Mouse (Mus musculus): ENCODE data around the gene Stpg3. TPM values are rescaled to one million over a fixed set of nuclear protein-coding genes. Genes with fewer than 3 reads are reported as not detected.

The Stpg3 gene
- polyA plus RNA-seq, 1 experiment from 2014 or later = 0.11 TPM

DNA sequence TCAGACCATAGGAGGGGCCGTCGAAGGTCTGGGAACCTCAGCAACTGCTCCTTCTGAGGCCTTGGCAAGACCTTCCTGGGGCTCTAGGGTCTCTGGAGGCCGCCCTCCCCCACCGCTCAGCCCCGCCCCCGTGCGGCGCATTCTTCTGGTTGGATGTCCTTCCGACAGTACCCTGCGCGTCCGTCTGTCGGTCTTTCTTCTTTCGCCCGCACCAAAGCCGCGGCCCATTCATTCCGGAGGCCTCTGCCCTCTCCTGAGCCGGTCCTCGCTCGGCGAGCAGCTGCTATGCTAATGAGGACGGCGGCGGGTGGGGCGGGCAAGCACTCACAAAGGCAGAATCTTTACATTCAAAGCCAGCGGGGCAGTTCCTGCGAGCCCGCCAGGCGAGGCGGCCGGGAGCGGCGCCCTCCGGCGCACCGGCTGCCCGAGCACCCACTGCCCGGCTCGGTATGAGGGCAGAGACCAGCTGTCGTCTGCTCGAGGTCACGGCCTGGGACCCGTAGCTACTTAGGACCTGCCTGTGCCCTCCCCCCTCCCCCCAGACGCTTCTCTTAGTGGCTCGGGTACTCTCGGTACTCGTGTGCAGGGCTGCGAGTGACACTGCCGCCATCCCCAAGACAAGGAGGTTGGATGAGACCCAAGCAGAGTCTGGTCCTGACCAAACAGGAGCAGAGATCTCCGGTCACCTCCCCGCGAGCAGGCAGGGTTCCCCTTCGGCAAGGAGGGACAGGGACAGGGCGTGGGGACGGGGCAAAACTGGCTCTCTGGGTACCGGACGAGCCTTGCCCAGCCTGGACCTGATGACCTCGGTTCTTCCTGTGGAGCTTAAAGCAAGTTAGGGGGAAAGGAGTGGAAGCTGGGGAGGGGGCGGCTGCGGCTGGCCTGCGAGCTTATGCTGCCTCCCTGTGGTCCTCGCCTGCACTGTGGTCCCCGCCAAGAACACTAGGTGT lies 28.5 kb downstream of the Stpg3 start:
- H3K27me3 ChIP-seq = peaks cover 50% of the 10 kb centered on the region
- ATAC-seq (ENCODE audit: low FRiP score, low read depth) = peak; percentile 77
- under 1% methylated on average over 64 of the region's 64 CpGs for WGBS

GRCm38 (mm10) chr2:25184496-25184895 lies 29.9 kb downstream of the Stpg3 start:
- H3K27ac ChIP-seq = no peak overlapping the region
- ATAC-seq (ENCODE audit: low FRiP score, low read depth) = no peak
- H3K4me1 ChIP-seq = peaks cover 31% of the 10 kb centered on the region
- no peak overlapping the region for H3K9ac ChIP-seq
- no peak overlapping the region for H3K4me2 ChIP-seq (replicated peaks)
- H3K4me3 ChIP-seq = no peak overlapping the region
- H3K36me3 ChIP-seq = no peaks in the 10 kb centered on the region
- 89% methylated on average over 7 of the region's 7 CpGs for WGBS
- peaks cover 64% of the 10 kb centered on the region for H3K27me3 ChIP-seq
- H3K9me3 ChIP-seq = no peaks in the 10 kb centered on the region

More for the DNA sequence above, 28.5 kb downstream of the Stpg3 start:
- Histone ChIP-seq H3K36me3 (no peaks in the 10 kb centered on the region), H3K4me2 (replicated peaks) (peak overlapping the region; percentile 89), H3K4me3 (peak overlapping the region; percentile 52), H3K27ac (no peak overlapping the region), H3K9me3 (no peaks in the 10 kb centered on the region), H3K9ac (peak overlapping the region; percentile 70), H3K4me1 (peaks cover 17% of the 10 kb centered on the region)

DNA sequence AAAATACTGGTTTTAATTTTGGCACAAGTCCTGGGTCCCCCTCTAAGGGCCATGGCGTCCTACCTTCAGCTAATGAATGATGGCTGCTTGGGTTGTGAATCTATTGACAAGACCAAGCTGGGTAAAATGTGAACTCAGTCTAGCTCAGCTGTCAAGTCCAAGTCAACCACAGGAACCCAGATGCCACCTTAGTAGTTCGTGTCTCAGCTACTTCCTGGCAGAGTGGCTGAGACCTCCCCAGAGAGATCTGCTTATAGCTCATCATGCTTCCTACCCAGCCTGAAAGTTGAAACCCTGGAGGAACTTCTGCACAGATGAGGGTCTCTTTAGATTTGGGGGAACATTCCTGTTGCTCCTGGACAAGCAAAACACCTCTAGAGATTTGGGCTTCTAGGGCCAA lies 31.1 kb downstream of the Stpg3 start:
- ATAC-seq (ENCODE audit: low FRiP score, low read depth) = no peak
- peaks cover 43% of the 10 kb centered on the region for H3K4me1 ChIP-seq
- no peak overlapping the region for H3K27ac ChIP-seq
- no peak overlapping the region for H3K9ac ChIP-seq
- H3K9me3 ChIP-seq = no peaks in the 10 kb centered on the region
- peak overlapping the region; percentile 86 for H3K4me2 ChIP-seq (replicated peaks)
- no peaks in the 10 kb centered on the region for H3K36me3 ChIP-seq
- peaks cover 74% of the 10 kb centered on the region for H3K27me3 ChIP-seq
- no peak overlapping the region for H3K4me3 ChIP-seq
- WGBS = 65% methylated on average over 2 of the region's 2 CpGs

DNA sequence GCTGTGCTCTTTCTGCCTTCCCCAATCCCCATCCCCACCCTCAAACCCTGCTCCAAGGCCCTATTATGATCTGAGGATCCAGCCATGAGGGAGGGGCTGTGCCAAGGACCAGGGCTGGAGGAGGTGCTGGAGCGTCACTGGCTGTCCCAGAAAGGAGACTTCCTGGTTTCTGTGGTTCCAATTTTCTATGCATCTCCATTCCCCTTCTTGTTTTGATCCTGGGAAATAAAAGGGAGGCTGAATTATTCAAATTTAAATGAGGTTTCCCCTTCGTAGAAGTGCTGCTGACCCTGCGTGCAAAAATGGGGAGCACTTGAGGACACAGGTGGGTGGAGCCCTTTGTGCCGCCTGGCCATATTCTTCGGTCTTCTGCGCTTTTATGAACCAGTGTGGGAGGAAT lies 31.8 kb downstream of the Stpg3 start:
- H3K9ac ChIP-seq = no peak overlapping the region

GRCm38 (mm10) chr2:25181891-25182397 lies 32.5 kb downstream of the Stpg3 start:
- Histone ChIP-seq H3K4me3 (peak overlapping the region; percentile 58), H3K4me2 (replicated peaks) (peak overlapping the region; percentile 86), H3K4me1 (peaks cover 57% of the 10 kb centered on the region), H3K27ac (no peak overlapping the region), H3K36me3 (no peaks in the 10 kb centered on the region), H3K9me3 (no peaks in the 10 kb centered on the region), H3K9ac (peak overlapping the region; percentile 62), H3K27me3 (peaks cover 77% of the 10 kb centered on the region)
- no peak for ATAC-seq (ENCODE audit: low FRiP score, low read depth)
- under 1% methylated on average over 17 of the region's 17 CpGs for WGBS

More for the DNA sequence above, 31.8 kb downstream of the Stpg3 start:
- Histone ChIP-seq H3K36me3 (no peaks in the 10 kb centered on the region), H3K4me3 (peak overlapping the region; percentile 58), H3K9me3 (no peaks in the 10 kb centered on the region), H3K4me2 (replicated peaks) (peak overlapping the region; percentile 86), H3K4me1 (peaks cover 50% of the 10 kb centered on the region), H3K27ac (no peak overlapping the region), H3K27me3 (peaks cover 79% of the 10 kb centered on the region)
- 26% methylated on average over 6 of the region's 6 CpGs for WGBS
- ATAC-seq (ENCODE audit: low FRiP score, low read depth) = no peak

DNA sequence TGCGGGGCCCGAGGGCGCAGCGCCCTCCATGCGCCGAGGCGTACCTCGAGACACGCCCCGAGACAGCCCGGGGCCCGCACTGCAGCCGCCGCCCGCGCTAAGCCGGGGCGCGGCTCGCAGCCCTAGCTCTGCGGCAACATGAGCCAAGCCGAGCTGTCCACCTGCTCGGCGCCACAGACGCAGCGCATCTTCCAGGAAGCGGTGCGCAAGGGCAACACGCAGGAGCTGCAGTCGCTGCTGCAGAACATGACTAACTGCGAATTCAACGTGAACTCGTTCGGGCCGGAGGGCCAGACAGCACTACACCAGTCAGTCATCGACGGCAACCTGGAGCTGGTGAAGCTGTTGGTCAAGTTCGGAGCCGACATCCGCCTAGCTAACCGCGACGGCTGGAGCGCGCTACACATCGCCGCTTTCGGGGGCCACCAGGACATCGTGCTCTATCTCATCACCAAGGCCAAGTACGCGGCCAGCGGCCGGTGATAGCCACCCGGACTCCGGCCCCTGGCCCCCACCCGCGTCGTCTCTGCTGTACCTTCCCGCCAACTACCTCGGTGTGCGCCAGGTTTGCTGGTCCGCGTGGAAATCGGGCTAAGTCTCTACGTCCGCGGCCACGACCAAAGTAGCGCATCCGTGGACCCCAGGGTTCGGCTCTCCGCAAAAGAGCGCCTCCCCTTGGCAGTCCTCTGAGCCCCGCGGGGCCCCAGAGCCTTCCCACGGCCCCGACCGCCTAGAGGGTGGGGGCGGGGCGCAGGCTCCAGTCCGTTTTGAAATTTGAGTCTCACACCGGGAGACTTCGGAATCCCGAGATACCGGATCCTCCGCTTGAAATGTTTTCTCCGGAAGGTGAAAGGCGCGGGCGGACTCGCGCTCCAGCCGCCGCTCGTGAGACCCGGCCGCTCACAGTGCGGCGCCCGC lies 33.2 kb downstream of the Stpg3 start:
- Histone ChIP-seq H3K4me1 (peaks cover 64% of the 10 kb centered on the region), H3K36me3 (no peaks in the 10 kb centered on the region), H3K4me2 (replicated peaks) (peak overlapping the region; percentile 86), H3K27me3 (peaks cover 79% of the 10 kb centered on the region), H3K9ac (peak overlapping the region; percentile 62), H3K27ac (peak overlapping the region; percentile 52; the same call in 1 of the 2 replicates), H3K9me3 (no peaks in the 10 kb centered on the region), H3K4me3 (peak overlapping the region; percentile 58)
- ATAC-seq (ENCODE audit: low FRiP score, low read depth) = peak; percentile 26
- WGBS = under 1% methylated on average over 99 of the region's 100 CpGs

- Histone ChIP-seq H3K27me3 (peaks cover 78% of the 10 kb centered on the region), H3K4me2 (replicated peaks) (peak within 1 kb of the TSS; percentile 86), H3K4me1 (peaks cover 61% of the 10 kb centered on the region), H3K36me3 (no peaks in the 10 kb centered on the region), H3K9ac (peak within 1 kb of the TSS; percentile 62), H3K4me3 (peak within 1 kb of the TSS; percentile 58), H3K9me3 (no peaks in the 10 kb centered on the region), H3K27ac (peak within 1 kb of the TSS; percentile 52; the same call in 1 of the 2 replicates)
- ATAC-seq (ENCODE audit: low FRiP score, low read depth) = peak; percentile 74
- WGBS = under 1% methylated on average over 35 of the region's 35 CpGs
These were observed 33.9 kb downstream of the Stpg3 start, which contains the start of gene Nrarp for GRCm38 (mm10) chr2:25180478-25180903. Gene Nrarp, plus strand, starts transcription at chr2:25180758.

GRCm38 (mm10) chr2:25179566-25180217 lies 34.7 kb downstream of the Stpg3 start:
- peak overlapping the region; percentile 58 for H3K4me3 ChIP-seq
- peak overlapping the region; percentile 29; the same call in 1 of the 2 replicates for H3K27ac ChIP-seq
- H3K36me3 ChIP-seq = no peaks in the 10 kb centered on the region
- H3K9me3 ChIP-seq = no peaks in the 10 kb centered on the region
- peaks cover 70% of the 10 kb centered on the region for H3K27me3 ChIP-seq
- H3K4me2 ChIP-seq (replicated peaks) = peak overlapping the region; percentile 86
- H3K9ac ChIP-seq = no peak overlapping the region
- WGBS = 9% methylated on average over 15 of the region's 15 CpGs
- ATAC-seq (ENCODE audit: low FRiP score, low read depth) = no peak
- H3K4me1 ChIP-seq = peaks cover 58% of the 10 kb centered on the region

DNA sequence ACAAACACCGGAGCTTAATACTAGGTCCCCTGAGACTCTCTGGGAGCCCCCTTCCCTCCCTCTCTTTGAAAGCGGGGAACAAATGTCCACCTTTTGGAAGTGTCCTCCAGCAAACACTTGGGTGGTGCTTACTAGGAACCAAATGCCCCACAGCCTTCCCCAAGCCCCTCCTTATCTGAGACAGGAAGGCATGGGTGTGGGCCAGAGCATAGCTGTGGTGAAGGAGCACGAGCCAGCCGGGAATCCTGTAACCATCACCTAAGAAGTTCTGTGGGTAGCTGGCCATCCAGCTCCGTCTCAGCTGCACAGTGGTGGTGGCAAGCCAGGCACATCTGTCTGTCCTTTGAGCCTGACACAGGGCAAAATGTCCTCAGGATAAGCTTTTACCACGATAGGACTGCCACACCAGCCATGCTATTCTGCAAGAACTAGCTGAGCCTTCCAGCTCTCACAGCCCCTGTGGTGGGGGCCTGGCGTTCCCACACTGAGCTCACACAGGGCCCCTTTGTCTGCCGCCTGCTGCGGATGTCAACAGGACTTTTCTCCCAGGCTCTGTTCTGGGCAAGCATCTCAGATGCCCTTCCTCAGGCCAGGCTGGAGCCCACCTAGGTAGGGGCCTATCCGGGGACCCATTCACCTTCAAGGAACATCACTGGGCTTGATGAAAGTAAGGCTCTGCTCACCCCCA lies 36.0 kb downstream of the Stpg3 start:
- no peak overlapping the region for H3K4me3 ChIP-seq
- no peaks in the 10 kb centered on the region for H3K9me3 ChIP-seq
- H3K9ac ChIP-seq = peak overlapping the region; percentile 19; the same call in 1 of the 2 replicates
- no peaks in the 10 kb centered on the region for H3K36me3 ChIP-seq
- peaks cover 58% of the 10 kb centered on the region for H3K4me1 ChIP-seq
- H3K4me2 ChIP-seq (replicated peaks) = peak overlapping the region; percentile 35
- H3K27ac ChIP-seq = peak overlapping the region; percentile 11; the same call in 1 of the 2 replicates
- ATAC-seq (ENCODE audit: low FRiP score, low read depth) = no peak
- H3K27me3 ChIP-seq = peaks cover 57% of the 10 kb centered on the region
- 18% methylated on average over 10 of the region's 10 CpGs for WGBS

- Histone ChIP-seq H3K36me3 (no peaks in the 10 kb centered on the region), H3K9ac (no peak overlapping the region), H3K9me3 (no peaks in the 10 kb centered on the region), H3K27ac (peak overlapping the region; percentile 11; the same call in 1 of the 2 replicates), H3K4me2 (replicated peaks) (peak overlapping the region; percentile 35), H3K4me3 (no peak overlapping the region), H3K27me3 (peaks cover 49% of the 10 kb centered on the region), H3K4me1 (peaks cover 58% of the 10 kb centered on the region)
- WGBS = 5% methylated on average over 6 of the region's 6 CpGs
- ATAC-seq (ENCODE audit: low FRiP score, low read depth) = peak; percentile 9; the same call in 1 of the 2 replicates
These were observed 36.8 kb downstream of the Stpg3 start for GRCm38 (mm10) chr2:25177685-25178084.

Measured in limb, embryonic 13.5 days (tissue).